Mouse (Mus musculus): Measurements from ENCODE around the gene Shmt1. TPM values are rescaled to one million over a fixed set of nuclear protein-coding genes. Genes with fewer than 3 reads are reported as not detected.
A peak's percentile ranks its signal among the peaks of the same experiment; 100 is the strongest.
"Not testable (repeated sequence)": the region's sequence is repeated elsewhere in the genome, so short reads cannot be mapped to it uniquely, and the experiment has no call there.

Gene Shmt1
- 7.8 and 9.6 TPM in 2 replicates for polyA plus RNA-seq (2012; rRNA removed)

GRCm38 (mm10) chr11:60811618-60812017 lies at the start of gene Shmt1:
Gene Shmt1, minus strand, starts transcription at chr11:60811718.
- not testable (repeated sequence) for H3K4me1 ChIP-seq (ENCODE audit: control insufficient read depth, insufficient read depth, insufficient read length); H3K27ac ChIP-seq (ENCODE audit: insufficient read depth, low read length); H3K27me3 ChIP-seq (ENCODE audit: control insufficient read depth, insufficient read depth, low read length); H3K36me3 ChIP-seq (ENCODE audit: control insufficient read depth, insufficient read depth, low read length); DNase-seq (ENCODE audit: low read depth in 1 of 2, low spot score in 2 of 2)
- H3K4me3 ChIP-seq (ENCODE audit: extremely low read depth, insufficient read depth, insufficient read length) = peak within 1 kb of the TSS; percentile 59
- WGBS = 38% methylated on average over 6 of the region's 6 CpGs

- Histone ChIP-seq H3K27ac (ENCODE audit: insufficient read depth, low read length) (no peak overlapping the region), H3K4me3 (ENCODE audit: extremely low read depth, insufficient read depth, insufficient read length) (no peak overlapping the region), H3K36me3 (ENCODE audit: control insufficient read depth, insufficient read depth, low read length) (peaks cover 28% of the 10 kb centered on the region), H3K4me1 (ENCODE audit: control insufficient read depth, insufficient read depth, insufficient read length) (no peaks in the 10 kb centered on the region), H3K27me3 (ENCODE audit: control insufficient read depth, insufficient read depth, low read length) (no peaks in the 10 kb centered on the region)
- TF ChIP-seq CTCF (IDR thresholded peaks at IDR 0.05; ENCODE audit: extremely low read depth, insufficient read depth, insufficient read length, insufficient replicate concordance) = no peak
- TF ChIP-seq POLR2A (IDR thresholded peaks at IDR 0.05; ENCODE audit: low read depth, low read length) = no peak
- DNase-seq (ENCODE audit: low read depth in 1 of 2, low spot score in 2 of 2) = no peak
- 82% methylated on average over 3 of the region's 3 CpGs for whole genome bisulfite sequencing
Measured at GRCm38 (mm10) chr11:60856587-60856986, 45.1 kb upstream of the Shmt1 start.

- peaks cover 7% of the 10 kb centered on the region for H3K36me3 ChIP-seq (ENCODE audit: control insufficient read depth, insufficient read depth, low read length)
- 86% methylated on average over 5 of the region's 5 CpGs for WGBS
- H3K4me1 ChIP-seq (ENCODE audit: control insufficient read depth, insufficient read depth, insufficient read length) = no peaks in the 10 kb centered on the region
- TF ChIP-seq POLR2A (IDR thresholded peaks at IDR 0.05; ENCODE audit: low read depth, low read length) (no peak), CTCF (IDR thresholded peaks at IDR 0.05; ENCODE audit: extremely low read depth, insufficient read depth, insufficient read length, insufficient replicate concordance) (no peak)
- no peak for DNase-seq (ENCODE audit: low read depth in 1 of 2, low spot score in 2 of 2)
- no peaks in the 10 kb centered on the region for H3K27me3 ChIP-seq (ENCODE audit: control insufficient read depth, insufficient read depth, low read length)
- no peak overlapping the region for H3K4me3 ChIP-seq (ENCODE audit: extremely low read depth, insufficient read depth, insufficient read length)
- H3K27ac ChIP-seq (ENCODE audit: insufficient read depth, low read length) = no peak overlapping the region
Measured at GRCm38 (mm10) chr11:60845415-60845814, 33.9 kb upstream of the Shmt1 start.

- no peak for TF ChIP-seq POLR2A (IDR thresholded peaks at IDR 0.05; ENCODE audit: low read depth, low read length)
- TF ChIP-seq CTCF (IDR thresholded peaks at IDR 0.05; ENCODE audit: extremely low read depth, insufficient read depth, insufficient read length, insufficient replicate concordance) = no peak
- Histone ChIP-seq H3K27ac (ENCODE audit: insufficient read depth, low read length) (no peak overlapping the region), H3K4me3 (ENCODE audit: extremely low read depth, insufficient read depth, insufficient read length) (no peak overlapping the region), H3K27me3 (ENCODE audit: control insufficient read depth, insufficient read depth, low read length) (no peaks in the 10 kb centered on the region), H3K4me1 (ENCODE audit: control insufficient read depth, insufficient read depth, insufficient read length) (no peaks in the 10 kb centered on the region), H3K36me3 (ENCODE audit: control insufficient read depth, insufficient read depth, low read length) (peaks cover 7% of the 10 kb centered on the region)
- 93% methylated on average over 5 of the region's 5 CpGs for whole genome bisulfite sequencing
- DNase-seq (ENCODE audit: low read depth in 1 of 2, low spot score in 2 of 2) = no peak
Measured at GRCm38 (mm10) chr11:60843412-60843811, 31.9 kb upstream of the Shmt1 start.

- WGBS = 74% methylated on average over 12 of the region's 12 CpGs
- no peak for DNase-seq (ENCODE audit: low read depth in 1 of 2, low spot score in 2 of 2)
- H3K36me3 ChIP-seq (ENCODE audit: control insufficient read depth, insufficient read depth, low read length) = peaks cover 6% of the 10 kb centered on the region
Measured at GRCm38 (mm10) chr11:60841467-60842200, 30.1 kb upstream of the Shmt1 start.

GRCm38 (mm10) chr11:60837644-60838406 lies 26.3 kb upstream of the Shmt1 start:
- Histone ChIP-seq H3K36me3 (ENCODE audit: control insufficient read depth, insufficient read depth, low read length) (no peaks in the 10 kb centered on the region), H3K27me3 (ENCODE audit: control insufficient read depth, insufficient read depth, low read length) (no peaks in the 10 kb centered on the region), H3K4me3 (ENCODE audit: extremely low read depth, insufficient read depth, insufficient read length) (no peak overlapping the region), H3K27ac (ENCODE audit: insufficient read depth, low read length) (no peak overlapping the region), H3K4me1 (ENCODE audit: control insufficient read depth, insufficient read depth, insufficient read length) (no peaks in the 10 kb centered on the region)
- no peak for DNase-seq (ENCODE audit: low read depth in 1 of 2, low spot score in 2 of 2)
- 82% methylated on average over 10 of the region's 10 CpGs for WGBS
- TF ChIP-seq POLR2A (IDR thresholded peaks at IDR 0.05; ENCODE audit: low read depth, low read length) (no peak), CTCF (IDR thresholded peaks at IDR 0.05; ENCODE audit: extremely low read depth, insufficient read depth, insufficient read length, insufficient replicate concordance) (no peak)

More at GRCm38 (mm10) chr11:60841467-60842200, 30.1 kb upstream of the Shmt1 start:
- no peak overlapping the region for H3K4me3 ChIP-seq (ENCODE audit: extremely low read depth, insufficient read depth, insufficient read length)
- no peaks in the 10 kb centered on the region for H3K4me1 ChIP-seq (ENCODE audit: control insufficient read depth, insufficient read depth, insufficient read length)
- TF ChIP-seq CTCF (IDR thresholded peaks at IDR 0.05; ENCODE audit: extremely low read depth, insufficient read depth, insufficient read length, insufficient replicate concordance) (no peak), POLR2A (IDR thresholded peaks at IDR 0.05; ENCODE audit: low read depth, low read length) (no peak)
- no peaks in the 10 kb centered on the region for H3K27me3 ChIP-seq (ENCODE audit: control insufficient read depth, insufficient read depth, low read length)
- no peak overlapping the region for H3K27ac ChIP-seq (ENCODE audit: insufficient read depth, low read length)

- Histone ChIP-seq H3K27ac (ENCODE audit: insufficient read depth, low read length) (no peak overlapping the region), H3K4me1 (ENCODE audit: control insufficient read depth, insufficient read depth, insufficient read length) (no peaks in the 10 kb centered on the region), H3K4me3 (ENCODE audit: extremely low read depth, insufficient read depth, insufficient read length) (no peak overlapping the region), H3K27me3 (ENCODE audit: control insufficient read depth, insufficient read depth, low read length) (no peaks in the 10 kb centered on the region), H3K36me3 (ENCODE audit: control insufficient read depth, insufficient read depth, low read length) (no peaks in the 10 kb centered on the region)
- TF ChIP-seq CTCF (IDR thresholded peaks at IDR 0.05; ENCODE audit: extremely low read depth, insufficient read depth, insufficient read length, insufficient replicate concordance) (no peak), POLR2A (IDR thresholded peaks at IDR 0.05; ENCODE audit: low read depth, low read length) (no peak)
- DNase-seq (ENCODE audit: low read depth in 1 of 2, low spot score in 2 of 2) = no peak
- WGBS = 95% methylated on average over 6 of the region's 6 CpGs
Measured at GRCm38 (mm10) chr11:60836897-60837296, 25.4 kb upstream of the Shmt1 start.
